Mouse (Mus musculus) B cell, adult 2 months (primary cell): Measurements from ENCODE around the gene Entpd8.

Experiments used
- DNase-seq, 2 experiments: peaks; one replicate each; pipeline ENCODE4 v3.0.0; 2022

The Entpd8 gene

GRCm38 (mm10) chr2:25080076-25080475 lies at the start of gene Entpd8:
Gene Entpd8, plus strand, starts transcription at chr2:25080304.
- DNase-seq = no peak

DNA sequence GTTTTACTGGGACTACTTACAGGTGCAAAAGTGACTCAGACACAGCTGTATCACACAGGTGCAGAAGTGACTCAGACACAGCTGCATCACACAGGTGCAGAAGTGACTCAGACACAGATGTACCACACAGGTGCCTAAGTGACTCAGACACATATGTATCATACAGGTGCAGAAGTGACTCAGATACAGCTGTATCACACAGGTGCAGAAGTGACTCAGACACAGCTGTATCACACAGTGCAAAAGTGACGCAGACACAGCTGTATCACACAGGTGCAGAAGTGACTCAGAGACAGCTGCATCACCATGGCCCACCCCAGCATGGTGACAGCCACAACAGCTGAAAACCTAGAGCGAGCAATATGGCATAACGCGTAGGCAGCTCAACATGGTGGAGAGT lies 45.1 kb upstream of the Entpd8 start:
- DNase-seq = no peak

DNA sequence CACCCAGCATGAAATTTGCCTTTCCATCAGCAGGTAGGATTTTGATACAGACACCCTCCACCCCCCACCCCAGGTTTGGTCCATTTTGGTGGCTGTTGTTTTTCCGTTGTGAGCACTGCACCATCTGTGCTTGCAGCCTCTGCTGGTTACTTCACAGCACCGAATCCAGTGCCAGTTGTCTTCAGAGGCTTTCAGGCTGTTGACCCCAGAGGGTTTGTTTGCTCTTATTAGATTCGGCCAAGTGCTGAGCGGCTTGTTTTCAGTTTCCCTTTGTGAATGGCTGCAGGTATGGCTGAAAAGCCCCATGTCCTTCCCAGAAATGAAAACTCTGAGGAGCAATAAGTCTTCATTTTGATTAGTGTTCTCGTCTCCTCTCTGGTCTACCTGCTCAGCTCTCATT lies 40.0 kb upstream of the Entpd8 start:
- DNase-seq = no peak

GRCm38 (mm10) chr2:25050921-25051320 lies 29.2 kb upstream of the Entpd8 start:
- no peak for DNase-seq

- no peak for DNase-seq
These were observed 28.7 kb upstream of the Entpd8 start for GRCm38 (mm10) chr2:25051450-25051849.

GRCm38 (mm10) chr2:25053101-25053500 lies 27.0 kb upstream of the Entpd8 start:
- no peak for DNase-seq

DNA sequence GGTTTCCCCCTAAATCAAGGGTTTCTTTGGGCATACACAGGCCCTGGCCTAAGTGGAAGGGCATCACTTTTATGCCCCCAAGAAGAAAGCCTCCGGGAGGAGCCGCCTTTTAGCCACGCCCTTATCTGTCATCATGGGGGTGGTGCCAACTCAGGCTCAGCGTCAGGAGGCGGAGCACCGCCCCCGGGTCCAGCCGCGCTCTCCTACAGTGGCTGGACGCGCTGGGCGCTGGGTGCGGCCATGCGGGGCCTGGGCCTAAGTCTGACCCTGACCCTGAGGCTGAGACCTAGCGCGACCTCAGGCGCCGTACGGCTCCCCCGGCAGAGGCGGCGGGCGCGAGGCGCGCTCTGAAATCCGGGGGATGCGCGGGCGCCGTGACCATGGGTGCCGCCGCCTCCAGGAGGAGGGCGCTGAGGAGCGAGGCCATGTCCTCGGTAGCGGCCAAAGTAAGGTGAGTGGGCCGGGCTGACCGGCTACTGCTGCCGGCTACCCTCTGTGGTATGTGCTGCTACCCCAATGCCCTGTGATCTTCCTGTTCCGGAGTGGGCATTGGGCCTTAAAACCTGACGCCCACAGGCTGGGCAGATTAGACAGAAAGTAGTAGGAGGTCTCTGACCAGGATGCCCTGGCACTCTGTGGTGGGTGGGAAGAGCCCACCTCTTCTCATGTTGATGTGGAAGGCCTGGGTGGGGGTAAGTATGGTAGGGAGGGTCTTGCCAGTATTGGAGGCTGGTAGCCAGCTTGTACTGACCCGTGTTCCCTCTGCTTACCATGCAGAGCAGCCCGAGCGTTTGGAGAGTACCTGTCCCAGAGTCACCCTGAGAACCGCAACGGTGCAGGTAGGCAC lies 25.7 kb upstream of the Entpd8 start, which contains the start of gene Nsmf:
Nsmf (plus strand) TSS at position 135 of the 847 bp plus-strand sequence.
- DNase-seq = peak; percentile 87 to 88

- DNase-seq = peak; percentile 12 to 13
These were observed 25.1 kb upstream of the Entpd8 start for GRCm38 (mm10) chr2:25055068-25055405.

GRCm38 (mm10) chr2:25055409-25056155 lies 24.5 kb upstream of the Entpd8 start:
- no peak for DNase-seq

DNA sequence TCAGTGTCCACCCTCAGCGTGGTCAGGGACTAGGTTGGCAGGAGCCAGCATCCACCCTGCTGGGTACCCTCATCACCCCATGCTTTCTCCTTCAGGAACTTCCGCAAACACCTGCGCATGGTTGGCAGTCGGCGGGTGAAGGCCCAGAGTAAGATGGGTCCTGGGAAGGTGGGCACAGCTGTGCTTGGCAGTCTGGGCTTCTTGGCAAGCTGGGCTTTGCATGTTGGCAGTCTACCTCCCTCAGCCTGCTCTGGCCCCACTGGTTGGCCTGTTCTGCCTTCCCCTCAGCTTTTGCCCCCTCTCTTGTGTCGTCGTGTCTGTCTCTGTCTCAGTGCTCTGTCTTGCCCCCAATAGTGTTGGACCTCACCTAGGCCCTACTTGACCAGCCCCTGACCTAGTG lies 21.2 kb upstream of the Entpd8 start:
- DNase-seq = no peak

DNA sequence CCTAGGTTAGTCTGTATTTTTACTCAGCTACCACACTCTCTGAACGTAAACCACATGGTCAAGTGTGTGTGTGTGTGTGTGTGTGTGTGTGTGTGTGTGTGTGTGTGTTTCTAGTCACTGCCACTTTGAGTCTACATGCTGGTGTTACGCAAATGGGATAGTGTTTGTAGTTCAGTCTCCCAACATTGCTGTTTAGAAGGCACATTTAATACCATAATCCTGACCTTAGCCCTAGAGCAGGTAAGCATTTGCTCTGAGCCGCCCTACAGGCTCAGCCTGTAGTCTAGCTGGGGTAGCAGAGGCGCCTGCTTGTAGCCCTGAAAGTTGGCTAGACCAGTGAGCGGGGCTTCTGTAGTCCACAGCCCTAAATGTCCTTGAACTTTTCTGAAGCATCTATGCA lies 16.6 kb upstream of the Entpd8 start:
- no peak for DNase-seq

- no peak for DNase-seq
These were observed 15.8 kb upstream of the Entpd8 start for GRCm38 (mm10) chr2:25064285-25064684.

- DNase-seq = no peak
These were observed 14.6 kb upstream of the Entpd8 start for GRCm38 (mm10) chr2:25065537-25065936.

DNA sequence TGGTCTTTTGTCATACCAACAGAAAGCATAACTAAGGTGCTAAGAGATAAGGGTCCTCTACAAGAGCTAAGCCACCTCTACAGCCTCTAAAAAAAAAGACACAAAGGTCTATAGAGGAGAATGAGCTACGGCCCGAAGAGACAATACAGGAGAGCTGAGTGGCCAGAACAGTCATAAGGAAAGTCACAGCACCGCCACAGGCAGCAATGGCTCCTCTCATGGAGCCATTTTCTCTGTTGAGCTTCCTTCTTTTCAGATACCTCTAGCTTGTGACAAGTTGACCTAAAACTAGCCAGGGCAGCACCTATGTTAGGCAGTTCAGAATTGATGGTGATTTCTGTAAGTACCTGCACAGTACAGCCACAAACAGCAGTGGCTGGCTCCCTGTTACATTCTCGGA lies 13.6 kb upstream of the Entpd8 start:
- DNase-seq = no peak

DNA sequence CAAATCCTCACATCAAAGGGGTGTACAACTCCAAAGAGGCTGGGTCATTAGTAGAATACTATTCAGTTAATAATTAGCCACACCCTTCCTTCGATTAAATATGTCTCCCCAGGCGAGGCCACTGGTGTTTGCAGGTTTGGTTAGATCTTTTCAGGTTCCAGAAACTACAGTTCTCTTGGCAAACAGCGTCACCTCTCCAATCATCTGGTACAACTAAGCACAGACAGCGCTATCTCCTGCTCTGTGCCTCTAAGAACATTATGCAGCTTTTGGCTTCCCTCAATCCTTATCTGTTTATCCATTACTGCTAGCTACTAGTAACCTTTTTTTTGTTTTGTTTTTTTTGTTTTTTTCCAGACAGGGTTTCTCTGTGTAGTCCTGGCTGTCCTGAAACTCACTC lies 10.6 kb upstream of the Entpd8 start:
- no peak for DNase-seq

DNA sequence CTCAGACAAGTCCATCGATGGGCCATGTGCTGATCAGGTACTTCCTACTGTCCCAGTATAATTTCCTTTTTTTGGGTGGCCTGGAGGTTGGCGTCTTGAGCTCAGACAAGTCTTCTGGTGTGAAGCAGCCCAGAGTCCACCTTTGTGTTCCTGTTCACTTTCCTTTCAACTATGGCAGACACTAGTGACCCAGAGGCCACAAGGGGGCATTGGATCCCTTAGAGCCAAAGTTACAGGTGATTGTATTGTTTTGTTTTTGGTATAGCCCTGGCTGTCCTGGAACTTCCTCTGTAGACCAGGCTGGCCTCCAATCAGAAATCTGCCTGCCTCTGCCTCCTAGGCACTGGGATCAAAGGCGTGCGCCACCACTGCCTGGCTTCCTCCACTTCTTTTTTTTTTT lies 7.7 kb upstream of the Entpd8 start:
- no peak for DNase-seq

- no peak for DNase-seq
These were observed 4.6 kb upstream of the Entpd8 start for GRCm38 (mm10) chr2:25075506-25075905.

DNA sequence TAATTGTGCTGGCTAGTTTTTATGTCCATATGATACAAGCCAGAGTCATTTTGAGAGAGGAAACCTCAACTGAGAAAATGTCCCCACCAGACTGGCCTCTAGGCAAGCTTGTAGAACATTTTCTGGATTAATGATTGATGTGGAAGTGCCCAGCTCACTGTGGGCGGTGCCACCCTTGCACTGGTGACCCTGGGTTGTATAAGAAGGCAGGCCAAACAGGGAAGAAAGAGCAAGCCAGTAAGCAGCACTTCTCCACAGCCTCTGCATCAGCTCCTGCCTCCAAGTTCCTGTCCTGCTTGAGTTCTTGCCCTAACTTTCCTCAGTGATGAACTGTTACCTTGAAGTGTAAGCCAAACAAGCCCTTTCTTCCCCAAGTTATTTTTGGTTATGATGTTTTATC lies 1.1 kb upstream of the Entpd8 start:
- DNase-seq = no peak

DNA sequence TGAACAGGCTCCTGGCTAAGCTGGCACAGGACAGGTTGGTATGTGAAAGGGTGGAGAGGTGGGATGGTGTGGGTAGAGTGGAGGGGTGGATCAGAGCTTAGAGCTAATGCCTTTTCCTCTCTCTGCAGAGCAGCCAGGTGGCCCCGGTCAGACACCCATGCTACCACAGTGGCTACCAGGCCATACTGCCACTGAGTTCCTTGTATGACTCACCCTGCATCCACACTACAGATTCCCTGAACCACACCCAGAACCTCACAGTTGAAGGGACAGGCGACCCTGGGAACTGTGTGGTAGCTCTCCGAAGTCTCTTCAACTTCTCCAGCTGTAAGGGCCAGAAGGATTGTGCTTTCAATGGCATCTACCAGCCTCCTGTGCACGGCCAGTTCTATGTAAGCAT lies 3.6 kb downstream of the Entpd8 start:
- no peak for DNase-seq

- no peak for DNase-seq
These were observed 5.5 kb downstream of the Entpd8 start for GRCm38 (mm10) chr2:25085571-25085970.

GRCm38 (mm10) chr2:25087842-25088241 lies 7.7 kb downstream of the Entpd8 start:
- no peak for DNase-seq

GRCm38 (mm10) chr2:25088636-25089035 lies 8.5 kb downstream of the Entpd8 start:
- no peak for DNase-seq

GRCm38 (mm10) chr2:25094785-25095108 lies 14.6 kb downstream of the Entpd8 start:
- DNase-seq = no peak

GRCm38 (mm10) chr2:25095109-25095850 lies 15.2 kb downstream of the Entpd8 start, which contains the start of gene Noxa1:
Gene Noxa1, minus strand, starts transcription at chr2:25095149.
- DNase-seq = no peak
